Mouse (Mus musculus): ENCODE data around the gene Syp.

The Syp gene

GRCm38 (mm10) chrX:7638401-7639091 is at the start of gene Syp:
TSS of gene Syp (plus strand) at chrX:7638471.
- DNase-seq: peak; percentile 73 to 82

DNA sequence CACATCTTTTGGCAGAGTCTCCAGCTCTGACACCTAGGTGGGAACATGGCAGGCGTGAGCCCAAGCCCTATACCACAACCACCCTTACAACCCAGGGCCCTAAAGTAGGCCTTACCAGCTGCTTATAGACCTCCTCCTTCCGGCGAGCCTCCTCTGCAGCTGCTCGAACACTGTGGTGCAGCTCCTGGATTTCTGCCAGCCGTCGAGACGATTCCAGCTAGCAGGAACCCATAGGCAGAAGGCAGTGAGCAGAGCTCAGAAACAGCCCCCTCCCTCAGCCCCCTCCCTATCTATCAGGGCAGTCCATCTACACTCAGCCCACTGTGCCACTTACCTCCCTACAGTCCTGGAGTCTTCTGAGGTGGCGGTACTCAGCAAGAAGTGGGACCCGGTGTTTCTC is 42.9 kb upstream of the Syp start:
- DNase-seq: no peak

GRCm38 (mm10) chrX:7604004-7604403 is 34.3 kb upstream of the Syp start:
- DNase-seq: no peak

DNA sequence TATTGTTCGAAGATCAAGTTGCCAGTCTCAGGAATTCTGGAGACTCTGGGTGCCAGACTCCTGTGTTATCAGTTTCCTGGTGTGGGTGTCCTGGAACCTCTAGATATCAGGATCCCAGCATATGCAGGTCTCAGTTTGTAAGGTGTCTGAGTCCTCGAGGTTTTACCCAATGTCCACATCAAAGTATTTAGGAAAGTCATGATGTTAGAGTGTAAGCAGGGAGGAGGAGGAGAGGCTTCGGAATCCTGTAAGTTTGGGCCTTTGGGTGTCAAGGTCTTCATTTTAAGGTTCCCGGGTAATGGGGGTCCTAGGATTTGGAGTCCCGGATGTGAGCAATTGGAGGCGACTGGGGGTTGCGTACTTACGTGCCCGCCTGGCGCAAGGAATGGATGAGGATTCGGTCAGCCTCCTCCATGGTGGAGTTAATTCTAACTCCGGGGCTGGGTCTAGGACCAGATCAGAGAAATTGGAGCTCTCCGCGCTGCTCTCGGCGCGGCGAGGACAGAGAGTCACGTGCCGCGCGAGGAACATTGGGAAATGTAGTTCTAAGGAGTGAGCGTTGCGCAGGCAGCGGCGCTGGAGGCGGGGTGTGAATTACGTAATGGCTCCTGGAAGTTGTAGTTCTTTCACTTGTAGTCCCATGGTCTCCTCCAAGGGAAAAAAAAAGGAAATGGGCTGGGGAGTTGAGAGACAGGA is 33.2 kb upstream of the Syp start, which contains the start of gene Ccdc22:
Gene Ccdc22 (minus strand): TSS at position 639 of the 696 bp plus-strand sequence.
- peak; percentile 85 to 87 for DNase-seq

- no peak for DNase-seq
These were observed 32.7 kb upstream of the Syp start for GRCm38 (mm10) chrX:7605575-7605941.

- no peak for DNase-seq
These were observed 31.5 kb upstream of the Syp start, which contains the start of gene Cacna1f for GRCm38 (mm10) chrX:7606783-7607182. TSS of gene Cacna1f (plus strand) at chrX:7607083.

DNA sequence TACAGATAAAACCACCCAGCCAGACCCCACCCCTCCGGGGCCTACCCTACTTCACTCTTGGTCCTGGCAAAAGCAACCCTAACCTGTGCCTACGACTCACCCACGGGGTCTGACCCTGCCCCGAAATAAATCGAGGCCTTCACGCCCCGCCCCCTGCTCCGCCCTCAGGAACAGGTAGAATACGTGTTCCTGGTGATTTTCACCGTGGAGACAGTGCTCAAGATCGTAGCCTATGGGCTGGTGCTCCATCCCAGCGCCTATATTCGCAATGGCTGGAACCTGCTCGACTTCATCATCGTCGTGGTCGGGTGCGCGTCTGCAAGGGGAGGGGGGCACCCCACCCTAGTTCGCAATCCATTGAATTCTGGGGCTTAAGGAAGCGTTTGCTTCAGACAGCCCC is 28.2 kb upstream of the Syp start:
- no peak for DNase-seq

- DNase-seq: no peak
These were observed 27.6 kb upstream of the Syp start for GRCm38 (mm10) chrX:7610536-7611258.

DNA sequence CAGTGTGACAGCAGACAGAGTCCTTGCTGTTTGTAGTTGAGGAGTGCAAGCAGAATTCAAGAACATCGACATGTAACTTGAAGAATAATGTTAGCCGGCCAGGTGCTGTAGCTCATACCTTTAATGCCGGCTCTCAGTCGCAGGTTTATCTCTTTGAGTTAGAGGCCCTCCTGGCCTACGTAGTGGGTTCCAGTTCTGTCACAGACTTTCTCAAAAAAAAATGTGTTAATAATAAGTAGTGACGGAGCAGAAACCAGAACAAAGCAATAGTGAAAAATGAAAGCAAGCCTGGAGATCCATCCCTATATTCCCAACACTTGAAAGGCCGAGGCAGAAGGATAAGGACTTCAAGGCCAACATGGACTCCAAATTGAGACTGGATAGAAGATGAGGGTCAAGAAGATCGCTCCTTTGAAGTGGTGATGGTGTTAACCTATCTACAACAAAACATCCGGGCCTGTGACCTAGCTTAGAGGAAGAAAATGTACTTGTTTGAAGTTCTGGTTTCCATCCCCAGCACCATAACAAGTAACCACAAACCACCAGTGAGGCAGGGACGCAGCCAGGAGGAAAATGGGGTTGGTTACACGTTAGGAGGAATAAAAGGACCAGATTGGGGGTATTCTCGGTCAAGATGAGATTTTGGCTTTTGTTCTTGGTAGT is 20.3 kb upstream of the Syp start:
- no peak for DNase-seq

DNA sequence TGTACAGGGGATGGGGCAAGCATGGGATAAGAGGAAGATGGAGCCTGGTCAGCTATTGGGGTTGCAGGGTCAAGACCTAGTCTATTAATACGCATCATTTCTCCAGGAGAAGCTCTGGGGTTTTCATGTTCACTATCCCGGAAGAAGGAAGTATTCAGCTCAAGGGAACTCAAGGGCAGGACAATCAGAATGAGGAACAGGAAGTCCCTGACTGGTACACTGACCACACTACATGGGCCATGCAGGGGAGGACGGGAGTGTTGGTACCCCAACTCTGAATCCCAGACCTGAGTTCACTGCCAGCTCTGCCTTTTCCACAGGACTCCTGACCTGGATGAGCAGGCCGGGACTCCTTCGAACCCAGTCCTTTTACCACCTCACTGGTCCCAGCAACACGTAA is 5.7 kb upstream of the Syp start:
- DNase-seq: no peak

- DNase-seq: no peak
These were observed 3.2 kb upstream of the Syp start for GRCm38 (mm10) chrX:7635101-7635500.

DNA sequence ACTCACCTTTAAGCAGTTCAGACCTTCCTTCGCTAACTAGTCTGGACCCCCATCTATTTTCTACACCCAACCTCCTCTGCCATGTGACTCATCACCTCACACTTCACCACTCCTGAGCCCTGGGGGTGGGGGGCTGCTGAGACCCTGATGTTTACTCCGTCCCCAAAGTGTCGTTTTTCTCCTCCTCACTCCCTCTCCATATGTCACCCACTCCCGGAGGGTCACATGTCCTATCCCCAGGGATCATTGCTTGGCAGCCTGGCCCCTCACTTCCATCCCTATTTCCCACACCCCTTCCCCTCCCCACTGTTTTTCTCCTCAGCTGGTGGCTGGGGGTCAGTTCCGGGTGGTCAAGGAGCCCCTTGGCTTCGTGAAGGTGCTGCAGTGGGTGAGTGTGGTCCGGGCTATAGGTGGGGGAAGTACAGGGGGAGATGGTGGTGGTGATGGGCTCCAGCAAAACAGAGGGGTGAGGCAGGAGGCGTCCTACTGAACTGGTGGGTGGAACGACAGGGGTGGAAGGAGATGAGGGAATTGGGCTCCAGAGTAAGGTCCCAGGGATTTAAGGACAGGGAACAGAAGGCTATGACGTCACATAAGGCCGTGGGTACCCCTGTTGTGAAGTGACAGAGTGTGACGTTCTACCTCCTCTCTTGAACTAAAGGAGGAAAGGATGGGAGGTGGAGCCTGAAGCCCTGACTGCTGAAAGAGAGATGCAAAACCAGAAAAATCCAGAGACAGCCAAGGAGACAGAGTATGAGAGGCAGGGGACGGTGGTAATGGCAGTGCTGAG is 1.5 kb downstream of the Syp start:
- no peak for DNase-seq

- no peak for DNase-seq
These were observed 2.5 kb downstream of the Syp start for GRCm38 (mm10) chrX:7640785-7641184.

- DNase-seq: peak; percentile 55 to 82
These were observed 7.1 kb downstream of the Syp start for GRCm38 (mm10) chrX:7645349-7645748.

DNA sequence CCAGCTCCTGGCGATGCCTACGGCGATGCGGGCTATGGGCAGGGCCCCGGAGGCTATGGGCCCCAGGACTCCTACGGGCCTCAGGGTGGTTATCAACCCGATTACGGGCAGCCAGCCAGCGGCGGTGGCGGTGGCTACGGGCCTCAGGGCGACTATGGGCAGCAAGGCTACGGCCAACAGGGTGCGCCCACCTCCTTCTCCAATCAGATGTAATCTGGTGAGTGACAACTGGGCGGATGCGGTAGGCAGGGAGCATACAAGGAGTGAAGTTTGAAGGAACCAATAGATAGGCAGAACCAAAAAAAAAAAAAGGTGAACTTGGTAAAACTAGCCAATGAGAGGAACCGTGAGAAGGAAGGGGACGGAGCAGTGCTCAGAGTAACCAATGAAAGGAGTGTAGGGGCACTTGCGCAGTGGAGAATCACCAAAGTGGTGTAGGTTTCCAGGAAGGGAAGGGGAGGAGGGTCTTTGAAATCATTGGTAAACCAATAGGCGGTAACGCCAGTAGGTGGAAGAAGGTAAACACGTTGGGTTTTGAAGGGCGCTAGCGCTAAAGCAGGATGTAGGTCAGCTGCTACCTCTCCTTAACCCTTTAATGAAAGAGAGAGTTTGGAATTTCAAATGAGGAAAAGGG is 10.5 kb downstream of the Syp start:
- peak; percentile 85 to 92 for DNase-seq

DNA sequence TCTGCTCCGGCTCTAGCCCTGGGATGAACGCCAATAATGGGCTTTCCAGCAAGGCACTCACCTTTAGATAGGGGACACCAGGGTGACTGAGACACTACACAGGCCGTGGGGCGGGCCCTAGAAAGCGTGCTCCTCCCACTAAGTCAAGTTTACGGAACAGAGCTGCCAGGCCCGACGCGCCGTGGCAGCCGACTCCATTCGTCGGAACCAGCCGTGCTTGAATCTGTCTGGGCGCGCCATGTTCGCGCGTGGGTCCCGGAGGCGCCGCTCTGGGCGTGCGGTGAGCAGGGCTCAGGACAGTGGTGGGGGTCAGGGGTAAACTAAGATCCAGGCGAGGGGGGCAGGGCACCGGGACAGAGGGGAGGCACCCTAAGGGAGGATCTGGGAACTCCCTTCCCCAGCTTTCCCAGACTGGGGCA is 19.0 kb downstream of the Syp start, which contains the start of gene Prickle3:
Gene Prickle3 (plus strand): TSS at position 40 of the 419 bp plus-strand sequence.
- peak; percentile 71 to 75 for DNase-seq

DNA sequence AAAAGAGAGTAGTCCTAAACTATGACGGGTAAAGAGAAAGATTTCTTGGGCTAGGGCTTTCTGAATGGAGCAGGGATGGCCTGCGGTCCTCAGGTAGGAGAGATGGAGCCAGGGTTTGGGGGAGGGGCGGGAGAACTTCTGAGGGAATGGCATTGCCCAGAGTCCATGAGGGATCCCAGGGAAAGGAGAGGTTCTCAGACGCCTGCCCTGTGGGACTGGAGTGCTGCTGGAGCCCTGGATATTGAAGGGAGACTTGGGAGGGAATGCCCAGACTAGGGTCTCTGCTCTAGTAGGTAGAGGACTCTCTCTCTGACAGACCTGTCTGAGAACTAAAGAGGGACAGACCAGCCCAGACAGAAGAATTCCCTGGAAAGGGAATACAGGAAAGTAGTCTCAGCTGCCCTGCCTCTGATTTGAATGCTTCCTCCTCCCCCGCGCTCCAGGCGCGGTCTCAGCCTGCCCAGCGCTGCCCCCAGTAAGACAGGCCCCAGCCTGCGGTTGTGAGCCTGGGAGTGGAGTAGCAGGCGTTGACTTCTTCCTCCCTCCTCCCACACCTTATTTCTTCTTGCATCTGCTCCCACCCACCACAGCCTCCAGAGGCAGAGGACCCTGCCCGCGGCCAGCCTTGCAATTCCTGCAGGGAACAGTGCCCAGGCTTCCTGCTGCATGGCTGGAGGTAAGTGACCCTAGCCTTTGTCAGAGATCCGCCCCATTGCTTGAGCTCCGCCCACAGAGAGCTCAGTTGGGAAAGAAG is 19.9 kb downstream of the Syp start:
- peak; percentile 46 to 68 for DNase-seq

DNA sequence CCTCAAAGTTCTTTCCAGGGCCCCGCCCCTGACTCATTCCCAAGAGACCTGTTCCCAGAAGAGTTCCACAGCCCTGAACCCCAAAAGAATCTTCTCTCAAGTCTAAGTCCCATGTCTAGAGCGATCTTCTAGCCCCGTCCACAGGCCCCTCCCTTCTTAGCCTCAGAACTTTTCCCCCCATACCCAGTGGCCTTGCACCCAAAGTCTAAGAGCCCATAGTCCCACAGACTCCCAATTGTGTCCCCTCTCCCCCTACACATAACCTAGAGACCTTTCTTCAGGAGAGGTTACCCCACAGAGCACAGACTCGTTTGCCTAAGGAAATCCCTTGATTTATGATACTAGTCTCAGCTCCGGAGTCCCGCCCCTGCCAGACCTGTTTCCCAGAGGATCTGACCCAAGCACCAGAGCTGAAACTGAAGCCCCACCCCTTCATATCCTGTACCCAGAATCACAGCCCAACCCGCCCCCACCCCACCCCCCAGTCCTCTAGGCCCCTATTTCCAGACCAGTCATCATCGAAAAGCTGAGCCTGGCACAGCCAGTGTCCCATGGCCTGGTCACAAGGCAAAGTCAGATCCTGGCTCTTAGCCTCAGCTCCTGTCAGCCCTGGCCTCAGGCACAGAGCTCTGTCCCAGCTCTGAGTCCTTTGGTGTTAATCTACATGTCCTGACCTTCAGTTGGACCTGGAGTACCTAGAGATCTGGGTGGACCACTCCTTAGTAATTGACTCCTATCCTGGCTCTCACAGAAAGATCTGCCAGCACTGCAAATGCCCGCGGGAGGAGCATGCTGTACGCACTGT is 20.7 kb downstream of the Syp start:
- no peak for DNase-seq

GRCm38 (mm10) chrX:7661086-7661485 is 22.8 kb downstream of the Syp start:
- no peak for DNase-seq

DNA sequence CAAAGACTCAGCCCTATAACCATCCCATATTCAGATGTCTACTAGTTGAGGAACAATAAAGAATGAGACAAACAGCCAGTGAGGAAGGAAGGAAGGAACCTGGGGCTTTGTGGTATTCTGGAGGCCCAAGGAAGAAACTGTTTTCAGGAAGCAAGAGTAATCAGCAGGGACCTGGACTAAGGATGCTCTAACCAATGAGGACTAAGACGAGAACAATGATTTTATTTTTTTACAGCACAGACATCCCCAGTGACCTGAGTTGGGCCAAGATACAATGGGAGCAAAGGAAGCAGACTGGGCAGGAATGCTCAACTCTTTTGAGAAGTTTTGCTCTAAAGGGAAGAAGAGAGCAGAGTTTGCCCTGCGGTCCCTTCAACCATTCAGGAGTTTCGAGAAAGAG is 24.7 kb downstream of the Syp start:
- DNase-seq: no peak
